Mouse (Mus musculus) right cerebral cortex, postnatal 10 days (tissue): ENCODE data around the gene Cbfa2t3.
A peak's percentile ranks its signal among the peaks of the same experiment; 100 is the strongest.
"Not testable (repeated sequence)": the region's sequence is repeated elsewhere in the genome, so short reads cannot be mapped to it uniquely, and the experiment has no call there.

Source experiments
- DNase-seq, 2 experiments: peaks; one replicate each; pipeline ENCODE4 v3.0.0; 2021; ENCODE audit warnings: low spot score in 2 of 2

Gene Cbfa2t3

GRCm38 (mm10) chr8:122640825-122641224, 58.1 kb downstream of the Cbfa2t3 start:
- DNase-seq, result no peak

DNA sequence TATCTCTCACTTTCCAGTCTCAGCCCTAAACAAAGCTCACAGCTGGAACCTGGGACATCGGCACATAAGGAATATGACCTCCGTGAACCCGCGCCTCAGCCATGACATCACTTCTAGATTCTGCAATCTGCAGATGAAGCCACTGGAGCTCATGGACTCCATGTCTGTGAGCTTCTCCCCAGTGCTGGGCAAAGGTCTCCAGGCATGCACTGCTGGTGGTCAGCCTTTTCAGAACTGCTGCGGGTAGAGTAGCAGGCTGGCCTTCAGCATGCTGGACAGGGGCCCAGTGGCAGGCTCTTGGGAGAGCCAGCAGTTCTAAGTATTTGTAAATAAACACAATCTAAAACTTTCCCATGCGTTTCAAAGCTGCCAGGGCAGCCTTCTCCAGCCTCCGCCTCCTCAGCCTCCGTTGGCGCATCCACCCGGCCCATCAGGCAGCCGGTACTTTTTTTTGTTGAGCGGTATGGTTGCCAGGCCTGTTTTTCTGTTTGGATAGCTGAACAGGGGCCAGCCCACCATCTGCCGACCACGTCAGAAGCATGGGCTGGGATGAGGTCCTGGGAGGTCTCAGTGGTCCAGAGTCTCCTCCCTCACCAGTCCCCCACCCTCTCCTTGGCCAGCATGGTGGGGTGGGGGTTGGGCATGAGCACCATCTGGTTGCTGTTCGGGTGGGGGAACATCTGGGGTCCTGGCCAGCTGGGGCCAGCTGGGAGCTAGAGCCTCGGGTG, 59.2 kb downstream of the Cbfa2t3 start:
- DNase-seq, result peak; percentile 58 to 61

- DNase-seq, result no peak
These were observed 60.3 kb downstream of the Cbfa2t3 start for GRCm38 (mm10) chr8:122638601-122639000.

- no peak for DNase-seq
These were observed 61.7 kb downstream of the Cbfa2t3 start for GRCm38 (mm10) chr8:122637230-122637629.

- peak; percentile 63 to 80 for DNase-seq
These were observed 62.1 kb downstream of the Cbfa2t3 start for GRCm38 (mm10) chr8:122636803-122637175.

DNA sequence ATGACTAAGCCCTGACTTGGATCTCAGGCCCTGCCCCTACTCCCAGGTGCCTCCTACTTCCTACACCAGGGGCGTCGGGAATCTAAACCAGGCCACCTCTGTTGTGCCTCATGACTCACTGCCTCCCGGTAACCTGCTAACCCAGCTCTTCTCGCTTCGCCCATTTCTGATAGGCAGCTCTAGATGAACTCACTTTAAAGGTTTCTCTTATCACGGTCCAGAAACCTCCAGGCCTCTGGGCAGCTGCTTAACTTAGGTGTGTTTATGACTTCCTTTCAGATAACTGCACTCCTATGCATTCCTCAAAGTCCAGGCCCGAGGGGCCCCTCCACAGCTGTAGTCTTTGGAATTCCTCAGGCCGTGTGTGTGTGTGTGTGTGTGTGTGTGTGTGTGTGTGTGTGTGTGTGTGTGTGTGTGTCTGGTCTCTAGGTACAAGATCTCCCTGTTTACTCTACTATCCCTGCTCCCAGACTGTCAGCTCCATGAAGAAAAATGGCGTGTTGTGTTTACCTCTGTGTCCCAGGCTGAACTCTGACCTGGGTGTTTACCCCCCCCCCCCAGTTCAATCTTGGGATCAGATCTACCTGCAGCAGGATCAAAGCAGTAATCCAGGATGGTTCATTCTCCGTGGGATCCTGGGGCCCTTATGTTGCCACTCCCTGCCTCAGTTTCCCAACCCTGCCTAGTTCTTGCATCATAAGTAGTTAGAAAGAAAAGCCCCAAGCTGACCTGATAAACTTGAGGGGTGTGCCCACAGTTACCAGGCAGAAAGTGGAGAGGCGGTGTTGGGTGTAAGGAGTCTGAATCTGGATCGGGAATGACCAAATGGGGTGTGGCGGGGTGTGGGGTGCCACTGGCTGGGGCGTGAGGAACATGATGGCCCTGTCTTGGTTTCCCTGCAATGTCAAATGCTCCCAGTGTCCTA, 62.8 kb downstream of the Cbfa2t3 start:
- DNase-seq, result no peak

GRCm38 (mm10) chr8:122633205-122633604, 65.7 kb downstream of the Cbfa2t3 start:
- no peak for DNase-seq

GRCm38 (mm10) chr8:122632134-122632533, 66.8 kb downstream of the Cbfa2t3 start:
- not testable (repeated sequence) for DNase-seq

GRCm38 (mm10) chr8:122630696-122631095, 68.2 kb downstream of the Cbfa2t3 start:
- no peak for DNase-seq

DNA sequence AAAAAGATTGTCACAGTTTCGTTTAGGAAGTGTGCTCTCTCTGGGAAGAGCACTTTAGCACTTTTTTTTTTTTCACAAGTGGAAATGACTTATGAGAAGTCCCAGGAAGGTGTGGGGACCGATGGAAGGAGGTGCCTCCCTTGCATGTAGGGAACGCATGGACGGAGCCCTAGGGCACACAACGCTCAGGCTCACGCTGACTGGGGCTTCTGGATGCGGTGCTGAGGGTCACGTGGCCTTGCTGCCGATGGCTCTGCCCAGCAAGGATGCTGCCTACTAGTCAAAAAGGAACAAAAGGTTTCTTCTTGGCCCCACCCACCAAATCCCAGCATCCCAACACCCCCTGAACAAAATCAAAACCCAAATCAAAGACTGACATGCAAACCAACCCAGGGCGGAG, 69.5 kb downstream of the Cbfa2t3 start:
- DNase-seq, result no peak

DNA sequence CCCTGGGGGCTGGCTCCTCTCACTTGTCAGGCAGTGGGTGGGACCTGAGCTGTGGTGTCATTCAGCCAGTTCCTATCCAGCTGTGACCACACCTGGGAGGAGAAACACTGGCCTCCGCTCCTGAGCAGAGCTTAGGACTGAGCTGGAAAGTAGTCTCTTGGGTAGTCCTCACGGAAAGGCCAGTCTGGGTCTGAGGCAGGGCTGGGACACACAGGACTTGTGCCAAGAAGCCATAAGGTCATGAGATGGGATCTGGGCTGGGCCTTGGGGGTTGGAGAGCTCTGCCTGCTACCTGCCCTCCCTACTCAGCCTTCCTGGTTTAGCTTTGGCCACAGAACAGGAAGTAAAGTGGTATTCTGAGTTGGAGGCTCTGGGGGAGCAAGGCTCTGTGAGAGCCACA, 72.0 kb downstream of the Cbfa2t3 start:
- no peak for DNase-seq

DNA sequence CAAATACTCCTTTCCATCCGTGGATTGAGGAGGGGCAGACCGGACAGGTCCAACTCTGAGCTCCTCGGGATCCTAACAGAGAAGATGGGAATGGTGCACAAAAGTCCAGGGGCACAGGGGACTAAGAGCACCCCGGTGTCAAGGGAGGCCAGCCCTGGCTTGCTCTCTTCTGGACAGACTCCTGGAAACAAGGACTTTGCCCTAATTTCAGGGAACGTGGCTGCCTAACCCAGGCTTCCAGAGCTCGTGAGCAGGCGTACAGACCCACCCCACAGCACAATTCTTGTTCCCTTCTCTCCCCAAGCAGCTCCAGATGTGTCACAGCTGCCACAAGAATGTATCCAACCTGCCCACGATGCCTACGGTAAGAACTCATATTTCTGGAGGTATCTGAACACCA, 73.1 kb downstream of the Cbfa2t3 start:
- DNase-seq, result no peak

DNA sequence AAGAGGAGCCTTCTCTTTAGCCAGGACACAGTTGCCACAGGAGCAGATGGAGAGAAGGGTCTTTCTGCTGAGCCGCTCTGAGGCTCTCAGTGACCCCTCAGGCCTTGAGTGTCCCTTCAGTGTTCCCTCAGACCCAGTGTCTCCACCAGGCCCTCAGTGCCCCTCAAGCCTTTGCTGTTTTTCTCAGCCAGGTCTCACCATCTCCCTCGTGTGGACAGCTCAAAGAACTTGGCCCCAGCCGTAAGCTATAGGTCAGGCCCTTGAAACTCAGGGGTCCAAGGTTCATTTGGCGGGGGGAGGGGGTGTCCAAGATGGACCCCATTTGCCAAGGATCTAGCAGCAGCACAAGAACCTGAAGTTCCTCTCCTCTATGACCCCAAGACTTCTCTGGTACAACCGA, 74.3 kb downstream of the Cbfa2t3 start:
- DNase-seq, result no peak

DNA sequence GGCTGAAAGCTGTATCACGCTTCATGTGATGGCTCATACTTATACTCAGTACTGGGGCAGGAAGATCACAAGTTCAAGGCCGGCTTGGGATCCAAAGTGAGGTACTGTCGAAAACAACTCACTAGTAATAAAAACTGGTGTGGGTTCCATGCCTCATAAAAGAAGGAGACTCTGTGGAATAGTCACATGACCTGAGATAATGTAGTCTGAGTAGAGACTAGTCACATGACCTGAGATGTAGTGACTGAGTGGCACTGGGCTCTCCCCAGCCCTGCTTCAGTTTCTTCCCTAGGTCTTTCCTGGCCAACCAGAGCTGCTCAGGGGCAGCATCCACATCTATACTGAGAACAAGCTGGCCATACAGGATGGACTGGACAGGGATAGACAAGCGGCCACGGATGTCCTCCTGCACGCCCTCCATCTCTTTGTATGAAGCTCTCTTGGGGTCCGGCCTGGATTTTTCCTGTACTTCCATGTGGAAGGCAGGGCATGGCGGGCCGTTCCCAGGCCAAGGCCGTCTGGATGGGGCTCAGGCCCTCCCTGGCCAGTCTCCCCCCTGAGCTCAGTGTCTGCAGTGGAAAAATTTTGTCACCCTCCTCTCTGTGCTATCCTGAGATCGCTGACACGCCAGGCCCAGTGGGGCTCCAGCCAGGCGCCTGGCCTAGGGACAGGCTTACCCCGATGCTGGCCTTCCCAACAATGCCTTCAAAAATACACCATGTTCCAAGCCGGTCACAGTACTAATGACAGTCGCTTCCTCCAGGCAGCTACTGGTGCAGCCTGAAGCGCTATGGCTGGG, 74.9 kb downstream of the Cbfa2t3 start:
- no peak for DNase-seq

GRCm38 (mm10) chr8:122622727-122623126, 76.2 kb downstream of the Cbfa2t3 start, which contains the start of gene Pabpn1l:
TSS of gene Pabpn1l (minus strand) at chr8:122622739.
- no peak for DNase-seq

DNA sequence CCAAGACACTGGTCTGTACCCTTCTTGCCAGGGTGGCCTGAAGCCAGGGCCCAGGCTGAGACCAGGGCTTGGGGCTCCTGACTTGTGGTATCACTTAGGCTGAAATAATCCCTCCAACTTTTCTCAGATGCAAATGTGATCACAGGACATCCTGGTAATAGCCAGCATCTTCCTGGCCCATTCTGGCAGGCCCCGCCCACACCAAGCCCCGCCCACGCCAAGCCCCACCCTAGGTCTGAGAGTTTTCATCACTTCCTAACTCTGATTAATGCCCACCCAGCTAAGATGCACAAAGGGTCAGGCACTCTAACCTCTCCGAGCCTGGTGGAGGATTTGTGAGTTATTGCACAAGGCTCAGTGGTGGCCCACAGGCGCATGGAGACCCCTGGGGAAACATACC, 78.5 kb downstream of the Cbfa2t3 start:
- no peak for DNase-seq

- no peak for DNase-seq
These were observed 80.1 kb downstream of the Cbfa2t3 start for GRCm38 (mm10) chr8:122618660-122619378.

DNA sequence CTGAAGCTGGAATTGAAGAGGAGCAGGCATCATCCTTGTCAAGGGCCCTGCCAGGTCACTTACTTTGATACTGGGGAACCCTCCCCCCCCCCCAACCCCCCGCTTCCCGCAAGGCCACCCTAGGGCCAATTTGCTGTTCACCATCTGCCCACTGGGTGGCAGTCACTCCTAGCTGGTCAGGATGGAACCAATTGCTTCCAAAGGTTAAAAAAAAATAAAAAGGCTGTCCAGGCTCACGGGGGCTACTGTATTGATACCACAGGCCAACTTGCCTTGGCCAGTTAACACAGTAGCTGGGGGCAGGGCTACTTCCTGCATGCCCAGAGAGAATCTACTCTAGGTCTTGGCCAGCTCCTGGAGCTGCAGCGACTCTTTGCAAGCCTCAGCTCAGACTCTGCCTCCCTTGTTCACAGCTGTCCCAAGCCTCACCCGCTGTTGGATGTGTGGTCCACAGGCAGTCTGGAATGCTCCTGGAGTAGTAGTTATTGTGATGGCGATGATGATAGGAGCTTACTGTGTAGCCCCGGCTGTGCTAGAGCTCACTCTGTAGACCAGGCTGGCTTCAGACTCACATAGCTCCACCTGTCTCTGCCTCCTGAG, 80.9 kb downstream of the Cbfa2t3 start:
- peak; percentile 66 to 87 for DNase-seq

- DNase-seq, result no peak
These were observed 82.6 kb downstream of the Cbfa2t3 start for GRCm38 (mm10) chr8:122616181-122616905.
